Mouse (Mus musculus) lung, postnatal 4 days (tissue): ENCODE data around the gene Gm15293.
"Not testable (repeated sequence)": the region's sequence is repeated elsewhere in the genome, so short reads cannot be mapped to it uniquely, and the experiment has no call there.

ENCODE experiments used
- DNase-seq, 2 experiments: peaks; one replicate each; pipeline ENCODE4 v3.0.0; 2021

Gm15293 gene

DNA sequence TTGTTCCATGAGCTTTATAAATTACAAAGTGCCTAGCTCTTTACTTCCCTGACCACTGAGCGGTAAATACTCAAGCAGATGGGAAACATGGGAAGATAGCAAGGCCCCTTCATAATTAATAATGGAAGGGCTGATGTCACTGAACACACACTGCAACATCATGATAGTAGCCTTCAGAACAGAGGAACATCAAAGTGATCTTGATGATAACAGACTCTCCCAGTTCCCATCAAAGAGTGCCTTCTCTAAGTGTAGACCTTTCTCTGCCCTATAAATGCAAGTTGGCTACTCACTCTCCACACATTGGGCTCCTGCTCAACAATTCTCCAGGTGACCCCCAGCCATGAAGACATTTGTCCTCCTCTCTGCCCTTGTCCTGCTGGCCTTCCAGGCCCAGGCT lies at the start of gene Gm15293:
TSS of gene Gm15293 (plus strand) at position 301 of the 400 bp plus-strand sequence.
- not testable (repeated sequence) for DNase-seq

DNA sequence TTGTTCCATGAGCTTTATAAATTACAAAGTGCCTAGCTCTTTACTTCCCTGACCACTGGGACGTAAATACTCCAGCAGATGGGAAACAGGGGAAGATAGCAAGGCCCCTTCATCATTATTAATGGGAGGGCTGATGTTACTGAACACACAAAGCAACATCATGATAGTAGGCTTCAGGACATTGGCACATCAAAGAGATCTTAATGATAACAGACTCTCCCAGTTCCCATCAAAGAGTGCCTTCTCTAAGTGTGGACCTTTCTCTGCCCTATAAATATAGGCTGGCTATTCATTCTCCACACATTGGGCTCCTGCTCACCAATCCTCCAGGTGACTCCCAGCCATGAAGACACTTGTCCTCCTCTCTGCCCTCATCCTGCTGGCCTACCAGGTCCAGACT lies 39.4 kb upstream of the Gm15293 start, which contains the start of gene Defa22:
TSS of gene Defa22 (plus strand) at position 301 of the 400 bp plus-strand sequence.
- DNase-seq, result not testable (repeated sequence)

DNA sequence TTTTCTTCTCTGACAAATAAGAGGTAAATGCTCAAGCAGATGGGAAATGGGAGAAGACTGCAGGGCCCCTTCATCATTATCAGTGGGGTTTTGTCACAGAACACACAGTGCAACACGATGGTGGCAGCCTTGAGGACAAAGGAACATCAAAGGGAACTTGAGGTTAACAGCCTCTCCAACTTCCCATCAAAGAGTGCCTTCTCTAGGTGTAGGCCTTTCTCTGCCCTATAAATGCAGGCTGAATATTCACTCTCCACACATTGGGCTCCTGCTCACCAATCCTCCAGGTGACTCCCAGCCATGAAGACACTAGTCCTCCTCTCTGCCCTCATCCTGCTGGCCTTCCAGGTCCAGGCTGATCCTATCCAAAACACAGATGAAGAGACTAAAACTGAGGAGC lies 10.0 kb upstream of the Gm15293 start, which contains the start of gene Defa31:
TSS of gene Defa31 (plus strand) at position 301 of the 400 bp plus-strand sequence.
- DNase-seq, result not testable (repeated sequence)
